Comparison of ENCODE assay signal across 22 mouse cellular contexts in the genomic region with DNA sequence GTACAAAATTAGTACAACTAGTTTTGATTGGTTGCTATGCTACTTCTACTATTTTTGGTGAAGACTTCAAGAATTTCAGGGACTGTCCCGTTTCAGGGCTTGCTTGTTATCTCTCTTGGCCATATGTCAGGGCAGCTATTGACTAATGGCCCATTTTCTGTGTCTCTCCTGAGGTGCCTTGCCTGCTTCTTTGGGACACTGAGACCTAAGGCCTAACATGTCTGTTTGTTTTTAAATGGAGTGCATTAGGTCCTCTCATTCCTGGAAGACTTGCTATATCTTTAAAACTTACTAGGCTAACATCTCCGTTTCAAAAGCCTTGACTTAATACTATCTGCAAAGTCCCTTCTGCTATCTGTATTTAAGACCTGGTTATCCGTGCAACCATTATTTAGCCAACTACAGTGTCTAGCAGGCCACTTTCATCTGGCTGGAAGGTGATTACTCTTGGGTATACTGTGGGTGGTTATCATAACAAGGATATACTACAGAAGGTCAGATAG. TPM values are rescaled to one million over a fixed set of nuclear protein-coding genes. Genes with fewer than 3 reads are reported as not detected.
A peak's percentile ranks its signal among the peaks of the same experiment; 100 is the strongest.
DNase-seq lines count a peak whose midpoint lies in the region; ATAC-seq and TF ChIP-seq lines count a peak whose summit lies in the region.
"Had no signal": no experiment of that assay in that cellular context is flagged by ENCODE, and none has a peak within 500 bp of the region (broad histone marks: within the 10 kb centered on the region; RNA-seq: fewer than 3 reads in every experiment).

No protein-coding gene starts in this region.

- peak overlapping the region; percentile 27 for H3K4me2 ChIP-seq in liver, embryonic 15.5 days
- H3K4me2 ChIP-seq in kidney, embryonic 15.5 days: no peak overlapping the region
- H3K4me2 ChIP-seq in hindbrain, embryonic 14.5 days (replicated peaks): no peak overlapping the region
- H3K4me2 ChIP-seq: embryonic facial prominence, embryonic 12.5 days; heart, embryonic 15.5 days; hindbrain, embryonic 13.5 days had no signal

- peak overlapping the region; percentile 12; the same call in 1 of the 2 replicates for H3K27ac ChIP-seq in spleen, adult 2 months (ENCODE audit: insufficient read depth, low read length)
- peak overlapping the region; percentile 90 for H3K27ac ChIP-seq in liver, embryonic 15.5 days (replicated peaks)
- H3K27ac ChIP-seq in kidney, embryonic 15.5 days: no peak overlapping the region
- H3K27ac ChIP-seq in hindbrain, embryonic 14.5 days: no peak overlapping the region
- H3K27ac ChIP-seq: embryonic facial prominence, embryonic 12.5 days; forebrain, embryonic 10.5 days; heart, embryonic 15.5 days; hindbrain, embryonic 13.5 days had no signal

- TF ChIP-seq POLR2A in spleen, adult 2 months (IDR thresholded peaks at IDR 0.05; ENCODE audit: low read depth, low read length): no peak

- H3K9ac ChIP-seq in liver, embryonic 15.5 days: no peak overlapping the region
- no peak overlapping the region for H3K9ac ChIP-seq in kidney, embryonic 15.5 days
- no peak overlapping the region for H3K9ac ChIP-seq in hindbrain, embryonic 14.5 days
- H3K9ac ChIP-seq: embryonic facial prominence, embryonic 12.5 days; heart, embryonic 15.5 days; hindbrain, embryonic 13.5 days had no signal

- DNase-seq in spleen, adult 2 months (ENCODE audit: low read depth in 1 of 2, low spot score in 2 of 2): no peak
- no peak for DNase-seq in spleen, postnatal 14 days (ENCODE audit: low spot score in 2 of 2)
- DNase-seq in kidney, postnatal 36 days: no peak
- no peak for DNase-seq in hindbrain, embryonic 14.5 days (ENCODE audit: low spot score)
- DNase-seq: adrenal gland, postnatal 36 days; cerebellum, postnatal 36 days; gastrocnemius, postnatal 36 days; kidney, adult 11 months; kidney, postnatal 4 days; lung, adult 2 months had no signal

- ATAC-seq in common myeloid progenitor, adult 5-6 weeks (replicated peaks; ENCODE audit: low read depth, poor library complexity, severe bottlenecking): peak; percentile 89
- ATAC-seq in liver, embryonic 15.5 days (ENCODE audit: insufficient read depth): peak; percentile 97
- no peak for ATAC-seq in kidney, embryonic 15.5 days (replicated peaks; ENCODE audit: low FRiP score)
- ATAC-seq in hindbrain, embryonic 14.5 days (ENCODE audit: low FRiP score): no peak
- ATAC-seq: activated CD4-positive, CD25-positive, alpha-beta regulatory T cell, adult 4 months; midbrain, embryonic 16.5 days had no signal

- WGBS in spleen, adult 2 months: 62% methylated on average over 3 of the region's 3 CpGs
- 15% methylated on average over 3 of the region's 3 CpGs for WGBS in liver, embryonic 15.5 days (ENCODE audit: insufficient replicate concordance)
- 72% methylated on average over 3 of the region's 3 CpGs for whole genome bisulfite sequencing in kidney, embryonic 15.5 days
- 77% methylated on average over 3 of the region's 3 CpGs for WGBS in hindbrain, embryonic 14.5 days

- no peaks in the 10 kb centered on the region for H3K27me3 ChIP-seq in spleen, adult 2 months (ENCODE audit: control insufficient read depth, insufficient read depth, low read length)
- no peaks in the 10 kb centered on the region for H3K27me3 ChIP-seq in liver, embryonic 15.5 days
- no peaks in the 10 kb centered on the region for H3K27me3 ChIP-seq in kidney, embryonic 15.5 days
- H3K27me3 ChIP-seq in hindbrain, embryonic 14.5 days (ENCODE audit: control insufficient read depth, insufficient read depth, low read length): no peaks in the 10 kb centered on the region
- H3K27me3 ChIP-seq: embryonic facial prominence, embryonic 12.5 days; heart, embryonic 15.5 days; hindbrain, embryonic 13.5 days had no signal

- no peaks in the 10 kb centered on the region for H3K9me3 ChIP-seq in liver, embryonic 15.5 days (replicated peaks)
- H3K9me3 ChIP-seq in kidney, embryonic 15.5 days (replicated peaks): no peaks in the 10 kb centered on the region
- no peaks in the 10 kb centered on the region for H3K9me3 ChIP-seq in hindbrain, embryonic 14.5 days (ENCODE audit: control insufficient read depth, low read length)
- H3K9me3 ChIP-seq: embryonic facial prominence, embryonic 12.5 days; forebrain, embryonic 10.5 days; heart, embryonic 15.5 days; hindbrain, embryonic 13.5 days had no signal

- no peaks in the 10 kb centered on the region for H3K36me3 ChIP-seq in spleen, adult 2 months (ENCODE audit: control insufficient read depth, insufficient read depth, low read length)
- no peaks in the 10 kb centered on the region for H3K36me3 ChIP-seq in liver, embryonic 15.5 days (replicated peaks)
- H3K36me3 ChIP-seq in kidney, embryonic 15.5 days: no peaks in the 10 kb centered on the region
- no peaks in the 10 kb centered on the region for H3K36me3 ChIP-seq in hindbrain, embryonic 14.5 days (replicated peaks; ENCODE audit: control insufficient read depth, insufficient read depth)
- H3K36me3 ChIP-seq: embryonic facial prominence, embryonic 12.5 days; forebrain, embryonic 10.5 days; heart, embryonic 15.5 days; hindbrain, embryonic 13.5 days had no signal

- H3K4me1 ChIP-seq in spleen, adult 2 months (ENCODE audit: control insufficient read depth, insufficient read depth, insufficient read length): peaks cover 11% of the 10 kb centered on the region
- peaks cover 29% of the 10 kb centered on the region for H3K4me1 ChIP-seq in liver, embryonic 15.5 days (replicated peaks)
- no peaks in the 10 kb centered on the region for H3K4me1 ChIP-seq in kidney, embryonic 15.5 days
- no peaks in the 10 kb centered on the region for H3K4me1 ChIP-seq in hindbrain, embryonic 14.5 days (replicated peaks; ENCODE audit: control insufficient read depth, insufficient read depth, low read length)
- H3K4me1 ChIP-seq: embryonic facial prominence, embryonic 12.5 days; forebrain, embryonic 10.5 days; heart, embryonic 15.5 days; hindbrain, embryonic 13.5 days had no signal

- TF ChIP-seq CTCF in spleen, adult 2 months (IDR thresholded peaks at IDR 0.05; ENCODE audit: extremely low read depth, insufficient read depth, insufficient read length, insufficient replicate concordance): no peak

- no peak overlapping the region for H3K4me3 ChIP-seq in spleen, adult 2 months (ENCODE audit: extremely low read depth, insufficient read depth, insufficient read length)
- H3K4me3 ChIP-seq in liver, embryonic 15.5 days (replicated peaks): no peak overlapping the region
- H3K4me3 ChIP-seq in kidney, embryonic 15.5 days (replicated peaks): no peak overlapping the region
- no peak overlapping the region for H3K4me3 ChIP-seq in hindbrain, embryonic 14.5 days (replicated peaks; ENCODE audit: low read length)
- H3K4me3 ChIP-seq: embryonic facial prominence, embryonic 12.5 days; forebrain, embryonic 10.5 days; heart, embryonic 15.5 days; hindbrain, embryonic 13.5 days had no signal

RNA-seq across cellular contexts. Expression of a gene that starts 10.5 kb away (rescaled TPM):
- 4.2 and 4.4 TPM in 2 replicates for polyA plus RNA-seq in spleen, adult 2 months (2012; rRNA removed)
- 0.59 and 0.87 TPM in 2 replicates for total RNA-seq in common myeloid progenitor, adult 5-6 weeks (2017)
- 3.2 and 3.3 TPM in 2 replicates for polyA plus RNA-seq in liver, embryonic 15.5 days (2015; fragmentation: Nextera tagmentation; extraction: Ambion mirVana)
- 1.9 and 2.7 TPM in 2 replicates for polyA plus RNA-seq in kidney, embryonic 15.5 days (2015; fragmentation: Nextera tagmentation; extraction: Ambion mirVana)
- 0.53 and 1.5 TPM in 2 replicates for polyA plus RNA-seq in hindbrain, embryonic 14.5 days (2014; fragmentation: Nextera tagmentation; extraction: Ambion mirVana)

RNA-seq across cellular contexts. Expression of a gene that starts 20.2 kb away (rescaled TPM):
- polyA plus RNA-seq in spleen, adult 2 months (2012; rRNA removed): 0.41 and 0.53 TPM in 2 replicates
- not detected in 2 replicates for total RNA-seq in common myeloid progenitor, adult 5-6 weeks (2017)
- not detected in 2 replicates for polyA plus RNA-seq in liver, embryonic 15.5 days (2015; fragmentation: Nextera tagmentation; extraction: Ambion mirVana)
- not detected in 2 replicates for polyA plus RNA-seq in kidney, embryonic 15.5 days (2015; fragmentation: Nextera tagmentation; extraction: Ambion mirVana)
- polyA plus RNA-seq in hindbrain, embryonic 14.5 days (2014; fragmentation: Nextera tagmentation; extraction: Ambion mirVana): not detected in 2 replicates
- total RNA-seq: adrenal gland, postnatal 36 days; gastrocnemius, postnatal 36 days; layer of hippocampus, postnatal 14 days; left cerebral cortex, postnatal 36 days had no signal
- polyA plus RNA-seq: activated CD4-positive, CD25-positive, alpha-beta regulatory T cell, adult 4 months; embryonic facial prominence, embryonic 12.5 days; forebrain, embryonic 10.5 days; heart, embryonic 15.5 days; hindbrain, embryonic 13.5 days; lung, adult 2 months; midbrain, embryonic 16.5 days; neural tube, embryonic 11.5 days had no signal

Comparison
In these comparisons a context has a peak if more than half of its experiments do, and no peak if none do; other contexts are left out.
1. H3K27ac ChIP-seq: peak in spleen, adult 2 months (single experiment) and liver, embryonic 15.5 days (single experiment); none in kidney, embryonic 15.5 days (single experiment) and hindbrain, embryonic 14.5 days (single experiment).
2. ATAC-seq: peak in common myeloid progenitor, adult 5-6 weeks (single experiment) and liver, embryonic 15.5 days (single experiment); none in kidney, embryonic 15.5 days (single experiment) and hindbrain, embryonic 14.5 days (single experiment).